Mouse (Mus musculus): Measurements from ENCODE around the gene Rps6kb1.
A peak's percentile ranks its signal among the peaks of the same experiment; 100 is the strongest.

The Rps6kb1 gene

DNA sequence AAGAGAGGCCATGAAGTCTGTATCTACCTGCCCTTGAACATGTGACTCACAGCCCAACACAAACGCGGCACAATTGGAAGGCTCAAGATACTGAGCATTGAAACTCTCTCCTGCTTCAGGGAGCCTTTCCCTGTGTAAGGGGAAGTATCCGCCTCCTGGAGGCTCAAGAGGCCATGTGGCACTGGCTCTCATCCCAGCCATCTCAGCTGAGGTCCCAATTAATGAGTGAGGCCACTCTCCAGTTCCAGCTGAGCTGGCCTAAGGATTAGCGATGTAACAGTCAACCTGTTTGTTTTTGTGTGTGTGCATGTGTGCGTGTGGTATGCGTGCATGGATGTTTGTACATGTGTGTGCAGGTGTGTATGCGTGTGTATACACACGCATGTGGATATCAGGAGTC lies 76.3 kb downstream of the Rps6kb1 start:
- no peak for DNase-seq (ENCODE audit: low spot score)

GRCm38 (mm10) chr11:86464275-86464674 lies 80.3 kb downstream of the Rps6kb1 start:
- DNase-seq (ENCODE audit: low spot score), result peak; percentile 42

DNA sequence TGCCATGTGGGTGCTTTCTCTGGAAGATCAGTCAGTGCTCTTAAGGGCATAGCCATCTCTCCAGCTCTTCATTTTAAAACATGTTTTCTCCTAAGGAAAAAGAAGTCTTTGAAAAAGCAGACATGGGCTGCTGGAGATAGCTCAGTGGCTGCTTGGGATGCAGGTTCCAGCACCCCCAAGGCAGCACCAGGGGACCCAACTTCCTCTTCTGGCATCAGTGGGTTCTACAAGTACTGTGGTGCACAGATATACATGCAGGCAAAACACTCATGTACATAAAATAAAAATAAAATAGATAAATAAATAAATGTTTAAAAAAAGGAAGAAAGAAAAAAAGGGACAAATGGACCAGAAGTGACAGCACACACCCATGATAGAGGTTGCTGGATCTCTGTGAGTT lies 82.0 kb downstream of the Rps6kb1 start:
- DNase-seq (ENCODE audit: low spot score), result no peak

DNA sequence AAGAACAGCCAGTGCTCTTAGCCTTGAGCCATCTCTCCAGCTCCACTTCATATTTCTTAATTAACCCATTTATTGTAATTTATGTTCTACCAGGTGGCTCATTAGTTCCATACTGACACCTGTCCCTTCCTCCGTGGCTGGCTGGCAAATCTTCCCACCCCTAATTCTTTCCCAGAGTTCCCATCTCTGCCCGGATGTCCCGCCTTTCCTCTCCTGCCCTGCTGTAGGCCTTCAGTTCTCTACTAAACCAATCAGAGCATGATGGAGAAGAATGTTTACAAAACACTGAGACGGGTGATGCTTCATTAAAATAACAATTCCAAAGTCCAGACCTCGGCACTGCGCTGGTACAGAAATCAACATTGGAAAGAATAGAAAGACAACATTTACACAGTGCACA lies 85.7 kb downstream of the Rps6kb1 start:
- DNase-seq (ENCODE audit: low spot score), result no peak

DNA sequence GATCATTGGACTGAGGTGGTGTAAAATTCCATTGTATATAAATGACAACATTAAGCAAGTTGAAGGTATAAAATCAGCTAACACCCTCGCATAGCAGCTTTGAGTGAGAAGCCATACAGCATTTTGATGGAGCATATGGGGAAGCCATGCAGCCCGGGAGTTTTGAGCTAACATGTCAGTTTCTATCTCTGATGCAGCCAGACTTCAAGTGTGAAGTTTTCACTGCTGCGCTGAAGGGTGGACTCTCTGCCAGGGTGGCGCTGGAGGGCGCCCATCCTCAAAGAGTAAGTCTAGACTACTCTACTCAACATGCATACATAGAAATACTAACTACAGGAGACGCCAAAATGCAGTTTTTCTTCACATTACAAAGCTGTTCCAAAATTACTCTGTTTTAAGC lies 87.1 kb downstream of the Rps6kb1 start:
- DNase-seq (ENCODE audit: low spot score), result no peak

DNA sequence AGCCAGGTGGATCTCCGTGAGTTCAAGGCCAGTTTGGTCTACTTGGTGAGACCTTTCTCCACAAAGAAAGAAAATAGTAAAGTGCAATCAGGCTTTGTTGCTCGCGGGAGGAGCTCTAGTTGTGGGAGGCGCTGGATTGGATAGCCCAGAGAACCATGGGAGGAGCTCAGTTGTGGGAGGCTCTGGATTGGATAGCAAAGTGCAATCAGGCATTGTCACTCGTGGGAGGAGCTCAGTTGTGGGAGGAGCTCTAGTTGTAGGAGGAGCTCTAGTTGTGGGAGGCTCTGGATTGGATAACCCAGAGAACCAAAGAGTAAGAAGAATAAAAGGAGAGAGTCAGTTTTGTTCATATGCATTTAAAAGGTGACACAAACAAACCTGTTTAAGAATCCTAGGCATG lies 90.6 kb downstream of the Rps6kb1 start:
- no peak for DNase-seq (ENCODE audit: low spot score)
